Mouse (Mus musculus): Measurements from ENCODE around the gene Mcm2. TPM values are rescaled to one million over a fixed set of nuclear protein-coding genes. Genes with fewer than 3 reads are reported as not detected.
A peak's percentile ranks its signal among the peaks of the same experiment; 100 is the strongest.

The Mcm2 gene
- polyA plus RNA-seq (2015; fragmentation: Nextera tagmentation; extraction: Ambion mirVana): 68.2 and 94.2 TPM in 2 replicates

DNA sequence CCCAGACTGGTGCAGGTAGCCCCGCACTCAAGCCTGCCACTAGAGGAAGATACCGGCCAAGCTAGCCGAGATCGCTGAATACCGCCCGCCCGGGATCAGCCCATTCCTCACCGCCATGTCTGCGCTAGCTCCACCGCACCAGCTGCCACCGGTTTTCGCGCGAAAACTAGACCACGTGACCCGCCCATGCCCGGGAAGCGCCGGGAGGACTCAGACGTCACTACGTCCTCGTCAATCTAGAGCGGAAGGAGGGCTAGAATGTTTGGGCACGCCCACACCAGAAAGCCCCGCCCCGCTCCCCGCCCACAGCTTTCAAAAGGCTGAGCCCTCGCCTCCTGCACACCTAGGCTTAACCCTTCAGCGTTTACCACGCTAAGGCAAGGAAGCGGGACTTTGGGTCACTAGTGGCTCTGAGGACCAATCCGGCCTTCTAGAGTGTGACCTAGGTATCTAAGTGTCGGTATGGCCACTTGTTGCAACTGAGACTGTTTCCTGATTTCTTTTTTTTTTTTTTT, at the start of gene Mcm2:
Gene Mcm2 (minus strand): TSS at position 247 of the 515 bp plus-strand sequence.
- WGBS: under 1% methylated on average over 33 of the region's 33 CpGs
- H3K4me3 ChIP-seq: peak within 1 kb of the TSS; percentile 78
- peak; percentile 81 for ATAC-seq (replicated peaks; ENCODE audit: insufficient number of reproducible peaks, insufficient read depth, low FRiP score, low read depth)
- peak within 1 kb of the TSS; percentile 81 for H3K9ac ChIP-seq
- peaks cover 47% of the 10 kb centered on the region for H3K4me1 ChIP-seq (replicated peaks)
- no peaks in the 10 kb centered on the region for H3K9me3 ChIP-seq (replicated peaks)
- H3K4me2 ChIP-seq: peak within 1 kb of the TSS; percentile 92
- H3K27me3 ChIP-seq: no peaks in the 10 kb centered on the region
- peak within 1 kb of the TSS; percentile 77 for H3K27ac ChIP-seq
- no peaks in the 10 kb centered on the region for H3K36me3 ChIP-seq

DNA sequence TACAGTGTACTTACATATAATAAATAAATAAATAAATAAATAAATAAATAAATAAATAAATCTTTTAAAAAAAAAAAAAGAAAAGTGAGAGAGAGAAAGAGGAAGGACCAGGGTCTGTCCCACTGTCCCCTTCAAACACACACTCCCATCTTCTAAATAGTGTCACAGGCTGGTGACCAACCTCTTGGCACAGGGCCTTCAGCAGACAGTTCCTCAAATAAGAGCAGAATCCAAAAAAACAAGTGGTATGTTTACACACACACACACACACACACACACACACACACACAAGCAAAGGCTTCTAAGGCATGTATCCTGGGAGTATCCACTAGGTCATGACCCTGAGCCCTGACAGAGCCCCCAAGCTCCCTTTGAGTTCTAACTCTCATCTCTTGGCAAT, 49.2 kb upstream of the Mcm2 start:
- H3K4me1 ChIP-seq (replicated peaks): peaks cover 8% of the 10 kb centered on the region
- ATAC-seq (replicated peaks; ENCODE audit: insufficient number of reproducible peaks, insufficient read depth, low FRiP score, low read depth): no peak
- no peaks in the 10 kb centered on the region for H3K27me3 ChIP-seq
- no peaks in the 10 kb centered on the region for H3K9me3 ChIP-seq (replicated peaks)
- no peak overlapping the region for H3K9ac ChIP-seq
- no peak overlapping the region for H3K4me3 ChIP-seq
- H3K36me3 ChIP-seq: no peaks in the 10 kb centered on the region
- no peak overlapping the region for H3K27ac ChIP-seq
- no peak overlapping the region for H3K4me2 ChIP-seq

DNA sequence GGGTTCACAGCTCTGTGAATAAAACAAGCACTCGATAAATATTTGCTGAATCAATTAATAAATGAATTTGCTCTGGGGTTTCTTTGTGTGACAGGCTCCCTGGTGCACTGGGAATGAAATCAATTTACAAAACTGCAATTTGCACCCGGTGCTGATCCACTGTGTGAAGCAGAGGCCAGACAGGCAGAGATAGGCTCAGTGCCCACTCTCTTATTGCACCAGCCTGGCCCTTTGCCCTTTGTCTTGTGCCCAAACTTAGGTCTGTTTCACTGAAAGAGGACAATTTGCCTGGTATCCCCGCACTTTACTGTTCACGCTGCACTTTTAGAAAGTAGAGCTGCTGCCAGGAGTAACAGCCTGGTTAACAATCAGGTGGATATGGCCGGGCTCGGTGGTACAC, 47.9 kb upstream of the Mcm2 start:
- Histone ChIP-seq H3K27me3 (no peaks in the 10 kb centered on the region), H3K36me3 (no peaks in the 10 kb centered on the region), H3K4me2 (no peak overlapping the region), H3K9me3 (replicated peaks) (no peaks in the 10 kb centered on the region), H3K9ac (no peak overlapping the region), H3K4me3 (no peak overlapping the region), H3K27ac (no peak overlapping the region), H3K4me1 (replicated peaks) (peaks cover 21% of the 10 kb centered on the region)
- 70% methylated on average over 6 of the region's 6 CpGs for WGBS
- no peak for ATAC-seq (replicated peaks; ENCODE audit: insufficient number of reproducible peaks, insufficient read depth, low FRiP score, low read depth)

DNA sequence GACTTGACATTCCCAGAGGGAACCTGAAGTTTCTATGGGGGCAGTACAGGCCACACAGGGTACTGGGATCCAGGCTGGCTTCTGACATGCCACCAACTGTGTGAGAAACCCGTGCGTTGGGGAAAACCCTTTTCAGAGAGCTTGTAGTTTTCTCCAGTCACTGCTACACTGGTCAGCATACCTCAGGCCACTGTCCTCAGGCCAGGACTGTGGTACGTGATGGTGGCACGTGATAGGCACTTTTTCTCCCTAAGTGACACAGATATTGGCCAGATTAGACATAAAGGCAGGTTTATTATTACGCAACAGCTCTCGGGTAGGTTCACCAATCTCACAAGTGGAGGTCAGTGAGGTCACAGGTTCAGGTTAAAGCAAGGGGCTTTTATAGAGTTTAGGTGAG, 45.1 kb upstream of the Mcm2 start:
- H3K4me2 ChIP-seq: no peak overlapping the region
- no peaks in the 10 kb centered on the region for H3K27me3 ChIP-seq
- no peak overlapping the region for H3K27ac ChIP-seq
- H3K9me3 ChIP-seq (replicated peaks): no peaks in the 10 kb centered on the region
- no peak overlapping the region for H3K4me3 ChIP-seq
- WGBS: 70% methylated on average over 6 of the region's 6 CpGs
- peaks cover 49% of the 10 kb centered on the region for H3K4me1 ChIP-seq (replicated peaks)
- ATAC-seq (replicated peaks; ENCODE audit: insufficient number of reproducible peaks, insufficient read depth, low FRiP score, low read depth): no peak
- H3K9ac ChIP-seq: no peak overlapping the region
- H3K36me3 ChIP-seq: no peaks in the 10 kb centered on the region

DNA sequence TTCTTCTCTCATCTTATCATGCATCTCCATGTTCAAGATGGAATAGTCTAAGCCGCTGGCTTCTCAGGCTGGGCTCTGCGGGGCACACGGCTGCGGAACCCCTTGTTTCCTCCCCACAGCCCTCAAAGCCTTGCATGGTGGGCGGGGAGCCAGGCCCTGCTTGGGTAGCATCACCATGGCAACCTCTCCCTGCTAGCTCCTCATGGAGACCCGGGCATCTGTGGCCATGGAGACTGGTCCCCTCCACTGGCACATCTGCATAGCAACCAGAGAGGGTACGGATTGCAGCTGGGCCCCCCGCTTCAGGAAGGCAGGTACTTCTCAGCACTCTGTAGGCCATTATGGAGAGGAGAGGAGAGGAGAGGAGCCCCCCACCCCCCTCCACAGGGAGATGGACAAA, 44.0 kb upstream of the Mcm2 start:
- H3K4me1 ChIP-seq (replicated peaks): peaks cover 56% of the 10 kb centered on the region
- peak overlapping the region; percentile 92; the same call in 1 of the 2 replicates for H3K27ac ChIP-seq
- H3K9ac ChIP-seq: no peak overlapping the region
- no peak for ATAC-seq (replicated peaks; ENCODE audit: insufficient number of reproducible peaks, insufficient read depth, low FRiP score, low read depth)
- no peaks in the 10 kb centered on the region for H3K36me3 ChIP-seq
- H3K4me3 ChIP-seq: no peak overlapping the region
- H3K9me3 ChIP-seq (replicated peaks): no peaks in the 10 kb centered on the region
- H3K27me3 ChIP-seq: no peaks in the 10 kb centered on the region
- H3K4me2 ChIP-seq: no peak overlapping the region
- 67% methylated on average over 8 of the region's 8 CpGs for WGBS

DNA sequence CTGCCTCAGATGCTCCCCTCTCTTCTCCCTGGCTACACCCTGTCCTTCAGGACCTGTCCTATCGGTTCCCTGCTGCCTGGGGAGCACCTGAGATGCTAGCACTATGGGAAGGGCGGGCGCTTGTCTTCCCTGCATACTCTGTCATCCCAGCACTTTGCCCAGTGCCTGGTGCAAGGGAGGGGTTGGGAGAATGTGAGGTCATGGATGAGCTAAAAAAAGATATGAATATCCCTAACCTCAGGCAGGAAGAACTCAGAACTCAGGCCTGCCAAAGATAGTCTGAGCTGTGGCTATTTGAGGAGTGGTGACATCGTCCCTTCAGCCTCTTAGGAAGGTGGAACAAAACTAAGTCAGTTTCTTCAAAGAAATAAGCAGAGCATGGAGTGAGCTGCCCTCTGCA, 43.0 kb upstream of the Mcm2 start:
- H3K27ac ChIP-seq: peak overlapping the region; percentile 92
- ATAC-seq (replicated peaks; ENCODE audit: insufficient number of reproducible peaks, insufficient read depth, low FRiP score, low read depth): peak; percentile 80
- peak overlapping the region; percentile 25; the same call in 1 of the 2 replicates for H3K9ac ChIP-seq
- 32% methylated on average over 4 of the region's 4 CpGs for WGBS
- no peaks in the 10 kb centered on the region for H3K27me3 ChIP-seq
- no peaks in the 10 kb centered on the region for H3K36me3 ChIP-seq
- peak overlapping the region; percentile 27; the same call in 1 of the 2 replicates for H3K4me2 ChIP-seq
- peaks cover 61% of the 10 kb centered on the region for H3K4me1 ChIP-seq (replicated peaks)
- H3K4me3 ChIP-seq: no peak overlapping the region
- H3K9me3 ChIP-seq (replicated peaks): no peaks in the 10 kb centered on the region

DNA sequence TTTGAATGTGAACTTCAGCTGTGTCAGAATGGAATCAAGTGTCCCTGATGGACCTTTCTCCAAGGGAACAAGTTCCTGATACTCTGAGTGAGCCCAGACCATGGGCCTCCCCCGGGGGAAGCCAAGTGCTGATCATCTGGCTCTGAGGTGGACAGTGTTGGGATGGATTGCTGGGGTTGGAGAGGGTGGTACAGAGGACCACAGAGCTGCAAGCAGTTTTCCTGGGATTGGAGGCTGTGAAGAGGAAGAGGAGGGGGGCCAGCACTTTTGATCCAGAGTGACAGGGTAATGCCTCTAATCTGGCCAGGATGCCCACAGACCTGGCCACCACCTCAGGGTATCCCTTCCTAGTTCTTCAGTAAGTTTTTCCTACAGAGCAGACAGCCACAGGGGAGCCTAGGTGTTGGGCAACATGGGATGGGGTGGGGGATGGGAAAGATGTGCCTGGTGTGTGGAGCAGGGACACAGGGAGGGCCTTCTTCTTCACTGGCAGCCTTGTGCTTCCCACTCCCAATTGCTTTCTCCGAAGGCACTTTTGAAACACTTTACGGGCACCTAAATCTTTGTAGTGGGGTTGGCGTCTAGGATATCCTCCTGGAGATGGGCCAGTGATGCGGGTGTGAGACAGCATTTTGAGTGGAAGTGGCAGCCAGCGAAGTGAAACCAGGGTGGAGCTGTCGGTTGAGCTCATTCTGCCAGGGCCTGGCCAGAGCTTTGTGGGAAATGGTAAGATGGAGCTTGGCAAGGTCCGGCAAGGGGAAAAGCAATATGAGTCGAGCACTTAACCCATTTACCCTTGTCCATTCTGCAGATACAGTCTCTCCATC, 41.7 kb upstream of the Mcm2 start:
- Histone ChIP-seq H3K27me3 (no peaks in the 10 kb centered on the region), H3K36me3 (no peaks in the 10 kb centered on the region), H3K9me3 (replicated peaks) (no peaks in the 10 kb centered on the region), H3K4me1 (replicated peaks) (peaks cover 68% of the 10 kb centered on the region), H3K4me2 (peak overlapping the region; percentile 42), H3K9ac (peak overlapping the region; percentile 42; the same call in 1 of the 2 replicates), H3K4me3 (peak overlapping the region; percentile 5), H3K27ac (peak overlapping the region; percentile 92)
- ATAC-seq (replicated peaks; ENCODE audit: insufficient number of reproducible peaks, insufficient read depth, low FRiP score, low read depth): no peak
- 76% methylated on average over 9 of the region's 9 CpGs for WGBS

DNA sequence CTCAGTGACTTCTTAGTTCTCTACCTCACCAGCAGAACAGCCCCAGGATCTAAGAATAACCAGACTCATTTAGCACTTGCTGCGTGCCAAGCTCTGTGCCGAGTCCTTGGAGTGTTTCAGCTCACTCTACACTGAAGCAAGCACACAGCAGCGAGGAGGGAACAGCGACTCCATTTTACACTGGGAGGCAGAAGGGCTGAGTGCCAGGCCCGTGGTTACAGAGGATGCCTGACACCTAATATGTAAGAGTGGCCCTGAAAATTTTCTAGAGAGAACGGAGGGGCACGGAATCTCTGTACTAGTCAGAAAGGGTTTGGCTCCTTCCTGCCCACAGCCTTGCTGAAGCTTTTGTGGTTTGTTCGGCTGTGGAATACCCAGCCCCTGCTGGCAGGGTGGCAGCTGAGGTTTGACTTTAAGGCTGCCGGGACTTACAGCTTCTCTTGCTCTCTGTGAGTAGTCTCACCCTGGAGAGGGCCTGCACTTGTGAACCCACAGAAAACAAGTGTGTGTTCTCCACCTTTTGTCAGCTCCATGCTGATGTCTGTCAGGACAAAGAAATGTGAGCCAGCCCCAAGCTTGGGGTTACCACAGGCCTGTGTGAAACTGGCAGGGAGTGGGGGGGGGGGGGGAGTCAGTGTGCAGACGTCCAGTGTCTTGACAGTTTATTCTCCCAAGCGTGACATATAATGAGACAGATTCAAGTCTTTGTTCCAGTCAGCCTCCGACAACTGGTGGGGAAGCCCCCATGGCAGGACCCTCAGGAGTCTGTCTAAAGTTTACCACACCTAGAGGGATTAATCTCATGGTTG, 40.9 kb upstream of the Mcm2 start:
- ATAC-seq (replicated peaks; ENCODE audit: insufficient number of reproducible peaks, insufficient read depth, low FRiP score, low read depth): peak; percentile 10; the same call in 1 of the 2 replicates
- H3K9me3 ChIP-seq (replicated peaks): no peaks in the 10 kb centered on the region
- no peaks in the 10 kb centered on the region for H3K36me3 ChIP-seq
- 33% methylated on average over 12 of the region's 12 CpGs for WGBS
- peaks cover 76% of the 10 kb centered on the region for H3K4me1 ChIP-seq (replicated peaks)
- H3K27me3 ChIP-seq: 0 out of 2 replicates have a peak, but pooled peaks cover 7% of the 10 kb centered on the region
- peak overlapping the region; percentile 92 for H3K27ac ChIP-seq
- H3K9ac ChIP-seq: peak overlapping the region; percentile 42
- peak overlapping the region; percentile 5 for H3K4me3 ChIP-seq
- peak overlapping the region; percentile 42 for H3K4me2 ChIP-seq

DNA sequence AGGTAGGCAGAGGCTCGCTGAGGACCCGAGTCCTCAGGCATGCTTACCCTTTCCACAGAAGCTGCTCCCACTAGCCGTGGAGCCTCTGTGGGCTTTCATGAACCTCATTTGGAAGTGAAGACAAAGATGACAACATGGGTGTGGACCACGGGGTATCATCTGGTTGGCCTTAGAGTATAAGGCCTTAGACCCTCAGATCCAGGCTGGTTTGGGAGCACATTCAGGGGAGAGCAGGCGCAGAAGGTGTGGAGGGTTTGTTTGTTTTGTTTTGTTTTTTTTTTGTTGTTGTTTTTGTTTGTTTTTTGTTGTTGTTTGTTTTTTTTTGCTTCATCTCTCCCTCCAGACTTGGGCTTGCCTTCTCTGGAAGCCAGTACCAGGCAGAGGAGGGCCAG, 40.1 kb upstream of the Mcm2 start:
- Histone ChIP-seq H3K9ac (no peak overlapping the region), H3K27ac (peak overlapping the region; percentile 92)

DNA sequence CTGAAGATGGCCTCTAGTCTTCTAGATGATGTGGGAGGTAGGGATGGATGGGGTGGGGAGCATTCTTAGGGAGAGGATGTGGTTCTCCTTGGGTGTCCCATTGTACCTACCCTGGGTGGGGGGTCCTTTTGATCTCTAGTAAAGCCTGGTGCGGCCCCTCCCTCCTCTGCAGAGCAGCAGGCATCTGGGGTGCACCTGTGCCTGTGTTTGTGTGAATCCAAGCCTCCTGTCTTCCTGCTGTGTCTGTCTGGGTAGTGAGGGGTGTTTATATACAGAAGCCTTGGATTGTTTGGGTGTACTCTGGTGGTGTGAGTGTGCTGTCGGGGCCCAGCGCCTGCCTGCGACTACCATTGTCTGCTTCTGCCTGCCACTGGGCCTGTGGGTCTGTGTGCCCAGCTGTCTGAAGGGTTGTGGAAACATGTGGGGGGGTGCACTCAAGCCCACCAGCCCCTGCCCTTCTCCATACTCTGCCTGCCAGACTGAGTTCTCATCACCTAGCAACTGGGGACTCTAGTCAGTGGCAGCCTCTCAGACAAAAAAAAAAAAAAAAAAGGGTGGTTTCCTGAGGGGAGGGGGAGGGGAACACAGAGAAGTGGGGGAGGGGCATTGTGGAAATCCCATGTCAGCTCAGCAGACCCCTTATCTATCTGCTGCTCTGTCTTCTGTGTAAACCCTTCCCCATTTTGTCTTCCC, 39.5 kb upstream of the Mcm2 start:
- Histone ChIP-seq H3K36me3 (no peaks in the 10 kb centered on the region), H3K4me1 (replicated peaks) (peaks cover 82% of the 10 kb centered on the region), H3K4me3 (no peak overlapping the region), H3K9ac (no peak overlapping the region), H3K9me3 (replicated peaks) (no peaks in the 10 kb centered on the region), H3K4me2 (no peak overlapping the region), H3K27me3 (0 out of 2 replicates have a peak, but pooled peaks cover 7% of the 10 kb centered on the region), H3K27ac (peak overlapping the region; percentile 92)
- WGBS: 51% methylated on average over 4 of the region's 4 CpGs
- ATAC-seq (replicated peaks; ENCODE audit: insufficient number of reproducible peaks, insufficient read depth, low FRiP score, low read depth): no peak

More for the DNA sequence above, 40.1 kb upstream of the Mcm2 start:
- H3K9me3 ChIP-seq (replicated peaks): no peaks in the 10 kb centered on the region
- no peaks in the 10 kb centered on the region for H3K36me3 ChIP-seq
- no peak for ATAC-seq (replicated peaks; ENCODE audit: insufficient number of reproducible peaks, insufficient read depth, low FRiP score, low read depth)
- peaks cover 82% of the 10 kb centered on the region for H3K4me1 ChIP-seq (replicated peaks)
- H3K27me3 ChIP-seq: 0 out of 2 replicates have a peak, but pooled peaks cover 7% of the 10 kb centered on the region
- H3K4me2 ChIP-seq: no peak overlapping the region
- no peak overlapping the region for H3K4me3 ChIP-seq
- 57% methylated on average over 5 of the region's 5 CpGs for WGBS

DNA sequence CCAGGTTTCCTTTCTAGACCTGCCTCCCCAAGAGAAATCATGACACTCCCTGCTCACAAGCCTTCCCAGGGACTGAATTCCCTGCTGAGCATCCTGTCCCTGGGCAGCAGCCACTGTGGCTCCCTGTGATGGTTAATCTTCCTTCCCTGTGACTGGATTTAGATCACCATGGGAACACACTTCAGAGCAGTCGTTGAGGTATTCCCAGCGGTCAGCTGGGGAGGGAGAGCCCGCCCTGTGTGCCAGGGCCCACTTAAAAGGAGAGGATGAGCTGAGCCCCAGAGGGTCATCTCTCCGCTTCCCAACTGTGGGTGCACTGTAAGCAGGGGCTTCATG, 38.6 kb upstream of the Mcm2 start:
- no peak overlapping the region for H3K4me3 ChIP-seq
- H3K4me1 ChIP-seq (replicated peaks): peaks cover 75% of the 10 kb centered on the region
- H3K27me3 ChIP-seq: 0 out of 2 replicates have a peak, but pooled peaks cover 7% of the 10 kb centered on the region
- H3K27ac ChIP-seq: no peak overlapping the region
- no peak overlapping the region for H3K9ac ChIP-seq
- H3K9me3 ChIP-seq (replicated peaks): no peaks in the 10 kb centered on the region
- H3K36me3 ChIP-seq: no peaks in the 10 kb centered on the region
- ATAC-seq (replicated peaks; ENCODE audit: insufficient number of reproducible peaks, insufficient read depth, low FRiP score, low read depth): no peak
- WGBS: 48% methylated on average over 4 of the region's 4 CpGs
- no peak overlapping the region for H3K4me2 ChIP-seq

Measured in heart, embryonic 15.5 days (tissue).